Mouse (Mus musculus): ENCODE results near the gene Tnfsf11. TPM values are rescaled to one million over a fixed set of nuclear protein-coding genes. Genes with fewer than 3 reads are reported as not detected.

Tnfsf11 gene
- polyA plus RNA-seq, 1 experiment from 2014 or later, result not detected

GRCm38 (mm10) chr14:78323356-78323755 lies 15.5 kb upstream of the Tnfsf11 start:
- ATAC-seq (ENCODE audit: low FRiP score), result no peak
- no peaks in the 10 kb centered on the region for H3K4me1 ChIP-seq (replicated peaks)
- no peak overlapping the region for H3K27ac ChIP-seq
- H3K9ac ChIP-seq, result no peak overlapping the region
- no peaks in the 10 kb centered on the region for H3K27me3 ChIP-seq
- WGBS, result 83% methylated on average over 1 of the region's 1 CpGs
- H3K9me3 ChIP-seq, result no peaks in the 10 kb centered on the region
- no peaks in the 10 kb centered on the region for H3K36me3 ChIP-seq
- no peak overlapping the region for H3K4me3 ChIP-seq
- no peak overlapping the region for H3K4me2 ChIP-seq

GRCm38 (mm10) chr14:78322916-78323315 lies 15.1 kb upstream of the Tnfsf11 start:
- no peak for ATAC-seq (ENCODE audit: low FRiP score)
- Histone ChIP-seq H3K4me1 (replicated peaks) (no peaks in the 10 kb centered on the region), H3K36me3 (no peaks in the 10 kb centered on the region), H3K27me3 (no peaks in the 10 kb centered on the region), H3K9me3 (no peaks in the 10 kb centered on the region), H3K4me2 (no peak overlapping the region), H3K27ac (no peak overlapping the region), H3K9ac (no peak overlapping the region), H3K4me3 (no peak overlapping the region)
- WGBS, result 84% methylated on average over 9 of the region's 9 CpGs

- Histone ChIP-seq H3K27ac (no peak overlapping the region), H3K4me1 (replicated peaks) (no peaks in the 10 kb centered on the region), H3K4me3 (no peak overlapping the region), H3K9ac (no peak overlapping the region), H3K27me3 (no peaks in the 10 kb centered on the region; the same call in 1 of the 2 replicates), H3K36me3 (no peaks in the 10 kb centered on the region), H3K9me3 (no peaks in the 10 kb centered on the region), H3K4me2 (no peak overlapping the region)
- no peak for ATAC-seq (ENCODE audit: low FRiP score)
- 92% methylated on average over 6 of the region's 6 CpGs for WGBS
These were observed 12.4 kb upstream of the Tnfsf11 start for GRCm38 (mm10) chr14:78320248-78320647.

- Histone ChIP-seq H3K4me3 (no peak overlapping the region), H3K4me2 (no peak overlapping the region), H3K27me3 (no peaks in the 10 kb centered on the region; the same call in 1 of the 2 replicates), H3K4me1 (replicated peaks) (no peaks in the 10 kb centered on the region), H3K9ac (no peak overlapping the region), H3K9me3 (no peaks in the 10 kb centered on the region), H3K27ac (no peak overlapping the region), H3K36me3 (no peaks in the 10 kb centered on the region)
- WGBS, result 81% methylated on average over 5 of the region's 5 CpGs
- no peak for ATAC-seq (ENCODE audit: low FRiP score)
These were observed 11.7 kb upstream of the Tnfsf11 start for GRCm38 (mm10) chr14:78319580-78319979.

GRCm38 (mm10) chr14:78319000-78319399 lies 11.2 kb upstream of the Tnfsf11 start:
- no peaks in the 10 kb centered on the region; the same call in 1 of the 2 replicates for H3K27me3 ChIP-seq
- H3K9ac ChIP-seq, result no peak overlapping the region
- no peaks in the 10 kb centered on the region for H3K36me3 ChIP-seq
- ATAC-seq (ENCODE audit: low FRiP score), result no peak
- no peak overlapping the region for H3K4me2 ChIP-seq
- 84% methylated on average over 3 of the region's 3 CpGs for WGBS
- H3K9me3 ChIP-seq, result no peaks in the 10 kb centered on the region
- H3K27ac ChIP-seq, result no peak overlapping the region
- no peaks in the 10 kb centered on the region for H3K4me1 ChIP-seq (replicated peaks)
- no peak overlapping the region for H3K4me3 ChIP-seq

- no peak overlapping the region for H3K27ac ChIP-seq
- H3K9ac ChIP-seq, result no peak overlapping the region
- H3K36me3 ChIP-seq, result no peaks in the 10 kb centered on the region
- ATAC-seq (ENCODE audit: low FRiP score), result no peak
- no peak overlapping the region for H3K4me2 ChIP-seq
- H3K9me3 ChIP-seq, result no peaks in the 10 kb centered on the region
- H3K4me1 ChIP-seq (replicated peaks), result no peaks in the 10 kb centered on the region
- H3K4me3 ChIP-seq, result no peak overlapping the region
- H3K27me3 ChIP-seq, result no peaks in the 10 kb centered on the region; the same call in 1 of the 2 replicates
- 89% methylated on average over 5 of the region's 5 CpGs for WGBS
These were observed 9.8 kb upstream of the Tnfsf11 start for GRCm38 (mm10) chr14:78317623-78318022.

- Histone ChIP-seq H3K4me2 (no peak overlapping the region), H3K9me3 (no peaks in the 10 kb centered on the region), H3K36me3 (no peaks in the 10 kb centered on the region), H3K4me1 (replicated peaks) (no peaks in the 10 kb centered on the region), H3K27ac (no peak overlapping the region), H3K27me3 (peaks cover 13% of the 10 kb centered on the region), H3K9ac (no peak overlapping the region), H3K4me3 (no peak overlapping the region)
- no peak for ATAC-seq (ENCODE audit: low FRiP score)
- WGBS, result 90% methylated on average over 3 of the region's 3 CpGs
These were observed 6.9 kb downstream of the Tnfsf11 start for GRCm38 (mm10) chr14:78300914-78301313.

- no peak overlapping the region for H3K27ac ChIP-seq
- ATAC-seq (ENCODE audit: low FRiP score), result no peak
- no peaks in the 10 kb centered on the region for H3K36me3 ChIP-seq
- H3K4me2 ChIP-seq, result no peak overlapping the region
- no peaks in the 10 kb centered on the region for H3K9me3 ChIP-seq
- no peak overlapping the region for H3K9ac ChIP-seq
- H3K27me3 ChIP-seq, result peaks cover 14% of the 10 kb centered on the region
- peaks cover 20% of the 10 kb centered on the region for H3K4me1 ChIP-seq (replicated peaks)
- 94% methylated on average over 7 of the region's 7 CpGs for WGBS
- no peak overlapping the region for H3K4me3 ChIP-seq
These were observed 15.2 kb downstream of the Tnfsf11 start for GRCm38 (mm10) chr14:78292687-78293086.

- H3K4me2 ChIP-seq, result no peak overlapping the region
- peak overlapping the region; percentile 29; the same call in 1 of the 2 replicates for H3K9ac ChIP-seq
- H3K27me3 ChIP-seq, result peaks cover 8% of the 10 kb centered on the region
- H3K9me3 ChIP-seq, result no peaks in the 10 kb centered on the region
- no peaks in the 10 kb centered on the region for H3K36me3 ChIP-seq
- no peak overlapping the region for H3K4me3 ChIP-seq
- H3K27ac ChIP-seq, result no peak overlapping the region
- H3K4me1 ChIP-seq (replicated peaks), result peaks cover 29% of the 10 kb centered on the region
- WGBS, result 62% methylated on average over 9 of the region's 9 CpGs
- ATAC-seq (ENCODE audit: low FRiP score), result no peak
These were observed 17.8 kb downstream of the Tnfsf11 start for GRCm38 (mm10) chr14:78289912-78290523.

GRCm38 (mm10) chr14:78288903-78289302 lies 18.9 kb downstream of the Tnfsf11 start:
- Histone ChIP-seq H3K9me3 (no peaks in the 10 kb centered on the region), H3K4me1 (replicated peaks) (peaks cover 29% of the 10 kb centered on the region), H3K27me3 (peaks cover 8% of the 10 kb centered on the region), H3K27ac (no peak overlapping the region), H3K4me3 (no peak overlapping the region), H3K36me3 (no peaks in the 10 kb centered on the region), H3K9ac (no peak overlapping the region; the same call in 1 of the 2 replicates), H3K4me2 (no peak overlapping the region)
- 4% methylated on average over 5 of the region's 5 CpGs for WGBS
- peak; percentile 67; the same call in 1 of the 2 replicates for ATAC-seq (ENCODE audit: low FRiP score)

GRCm38 (mm10) chr14:78287906-78288800 lies 19.7 kb downstream of the Tnfsf11 start:
- Histone ChIP-seq H3K27ac (no peak overlapping the region), H3K4me1 (replicated peaks) (peaks cover 29% of the 10 kb centered on the region), H3K9me3 (no peaks in the 10 kb centered on the region), H3K9ac (no peak overlapping the region), H3K4me3 (no peak overlapping the region), H3K4me2 (no peak overlapping the region), H3K36me3 (no peaks in the 10 kb centered on the region), H3K27me3 (peaks cover 13% of the 10 kb centered on the region)
- WGBS, result 30% methylated on average over 7 of the region's 7 CpGs
- ATAC-seq (ENCODE audit: low FRiP score), result no peak

- peaks cover 29% of the 10 kb centered on the region for H3K4me1 ChIP-seq (replicated peaks)
- no peak overlapping the region for H3K4me2 ChIP-seq
- ATAC-seq (ENCODE audit: low FRiP score), result no peak
- no peak overlapping the region for H3K4me3 ChIP-seq
- H3K36me3 ChIP-seq, result no peaks in the 10 kb centered on the region
- WGBS, result 20% methylated on average over 5 of the region's 5 CpGs
- H3K9me3 ChIP-seq, result no peaks in the 10 kb centered on the region
- peak overlapping the region; percentile 13 for H3K27ac ChIP-seq
- H3K9ac ChIP-seq, result peak overlapping the region; percentile 59
- H3K27me3 ChIP-seq, result peaks cover 6% of the 10 kb centered on the region
These were observed 21.8 kb downstream of the Tnfsf11 start for GRCm38 (mm10) chr14:78286011-78286548.

Data from hindbrain, embryonic 13.5 days (tissue).